10 mouse cellular contexts compared by ENCODE assay signal in genomic region chr1:59394616-59395015, GRCm38 (mm10).
DNase-seq lines count a peak whose midpoint lies in the region; ATAC-seq lines count a peak whose summit lies in the region.
"Had no signal": no experiment of that assay in that cellular context is flagged by ENCODE, and none has a peak within 500 bp of the region (broad histone marks: within the 10 kb centered on the region; RNA-seq: fewer than 3 reads in every experiment).

No protein-coding gene starts in this region.

- no peaks in the 10 kb centered on the region for H3K36me3 ChIP-seq in midbrain, embryonic 10.5 days
- H3K36me3 ChIP-seq in midbrain, embryonic 11.5 days (ENCODE audit: control insufficient read depth, insufficient read depth, low read length) = no peaks in the 10 kb centered on the region
- H3K36me3 ChIP-seq in hindbrain, embryonic 11.5 days (ENCODE audit: control insufficient read depth, insufficient read depth, low read length) = no peaks in the 10 kb centered on the region
- no peaks in the 10 kb centered on the region for H3K36me3 ChIP-seq in limb, embryonic 11.5 days (ENCODE audit: control insufficient read depth, insufficient read depth, low read length)
- no peaks in the 10 kb centered on the region for H3K36me3 ChIP-seq in liver, embryonic 11.5 days (ENCODE audit: control insufficient read depth, insufficient read depth, low read length)

- no peak overlapping the region for H3K4me3 ChIP-seq in midbrain, embryonic 10.5 days
- no peak overlapping the region for H3K4me3 ChIP-seq in midbrain, embryonic 11.5 days (ENCODE audit: low read depth, low read length)
- no peak overlapping the region for H3K4me3 ChIP-seq in hindbrain, embryonic 11.5 days (ENCODE audit: low read depth, low read length)
- H3K4me3 ChIP-seq in limb, embryonic 11.5 days (ENCODE audit: low read depth, low read length) = no peak overlapping the region
- no peak overlapping the region for H3K4me3 ChIP-seq in liver, embryonic 11.5 days (ENCODE audit: low read depth, low read length)
- H3K4me3 ChIP-seq: erythroblast, embryonic 14.5 days had no signal

- peaks cover 47% of the 10 kb centered on the region for H3K27me3 ChIP-seq in midbrain, embryonic 10.5 days (ENCODE audit: low read depth, poor library complexity, severe bottlenecking)
- no peaks in the 10 kb centered on the region; the same call in 1 of the 2 replicates for H3K27me3 ChIP-seq in midbrain, embryonic 11.5 days (ENCODE audit: control insufficient read depth, insufficient read depth, low read length)
- no peaks in the 10 kb centered on the region for H3K27me3 ChIP-seq in hindbrain, embryonic 11.5 days (ENCODE audit: control insufficient read depth, insufficient read depth, low read length)
- no peaks in the 10 kb centered on the region for H3K27me3 ChIP-seq in limb, embryonic 11.5 days (ENCODE audit: control insufficient read depth, insufficient read depth, low read length)
- no peaks in the 10 kb centered on the region for H3K27me3 ChIP-seq in liver, embryonic 11.5 days (replicated peaks; ENCODE audit: control insufficient read depth, insufficient read depth, low read length)

- no peak overlapping the region for H3K4me2 ChIP-seq in midbrain, embryonic 11.5 days
- no peak overlapping the region for H3K4me2 ChIP-seq in hindbrain, embryonic 11.5 days (replicated peaks; ENCODE audit: low read depth, low read length)
- no peak overlapping the region for H3K4me2 ChIP-seq in limb, embryonic 11.5 days (ENCODE audit: low read depth, severe bottlenecking)
- H3K4me2 ChIP-seq in liver, embryonic 11.5 days = no peak overlapping the region

- no peak for DNase-seq in midbrain, embryonic 10.5 days (ENCODE audit: low spot score)
- no peak for DNase-seq in midbrain, embryonic 11.5 days (ENCODE audit: low spot score, missing footprints)
- DNase-seq in hindbrain, embryonic 11.5 days (ENCODE audit: low spot score) = no peak
- DNase-seq in limb, embryonic 11.5 days (ENCODE audit: low spot score) = peak; percentile 58
- DNase-seq in gastrocnemius, postnatal 10 days = no peak
- DNase-seq in left cerebral cortex, adult 8-10 months (ENCODE audit: low spot score in 2 of 2) = no peak
- no peak for DNase-seq in liver, embryonic 11.5 days (ENCODE audit: low spot score)
- DNase-seq in lung, postnatal 10 days = no peak
- DNase-seq: liver, postnatal 0 days had no signal

- no peaks in the 10 kb centered on the region for H3K9me3 ChIP-seq in midbrain, embryonic 10.5 days (replicated peaks)
- no peaks in the 10 kb centered on the region for H3K9me3 ChIP-seq in midbrain, embryonic 11.5 days (ENCODE audit: control insufficient read depth, low read length)
- no peaks in the 10 kb centered on the region for H3K9me3 ChIP-seq in hindbrain, embryonic 11.5 days (ENCODE audit: control insufficient read depth, low read length)
- H3K9me3 ChIP-seq in limb, embryonic 11.5 days (ENCODE audit: control insufficient read depth, low read length) = no peaks in the 10 kb centered on the region; the same call in 1 of the 2 replicates
- H3K9me3 ChIP-seq in liver, embryonic 11.5 days (ENCODE audit: control insufficient read depth, low read length) = no peaks in the 10 kb centered on the region

- H3K9ac ChIP-seq in midbrain, embryonic 11.5 days (ENCODE audit: low read length) = no peak overlapping the region
- H3K9ac ChIP-seq in hindbrain, embryonic 11.5 days (ENCODE audit: low read depth, low read length) = no peak overlapping the region
- H3K9ac ChIP-seq in limb, embryonic 11.5 days (ENCODE audit: low read length) = no peak overlapping the region
- no peak overlapping the region for H3K9ac ChIP-seq in liver, embryonic 11.5 days (ENCODE audit: low read depth, low read length)
- H3K9ac ChIP-seq: liver, postnatal 0 days had no signal

- H3K4me1 ChIP-seq in midbrain, embryonic 10.5 days = peaks cover 64% of the 10 kb centered on the region
- H3K4me1 ChIP-seq in midbrain, embryonic 11.5 days (ENCODE audit: control insufficient read depth, insufficient read depth, low read length) = peaks cover 14% of the 10 kb centered on the region
- peaks cover 6% of the 10 kb centered on the region for H3K4me1 ChIP-seq in hindbrain, embryonic 11.5 days (replicated peaks; ENCODE audit: control insufficient read depth, insufficient read depth, low read length)
- H3K4me1 ChIP-seq in limb, embryonic 11.5 days (ENCODE audit: control insufficient read depth, insufficient read depth, low read length) = peaks cover 21% of the 10 kb centered on the region; the same call in 1 of the 2 replicates
- H3K4me1 ChIP-seq in liver, embryonic 11.5 days (replicated peaks; ENCODE audit: control insufficient read depth, insufficient read depth, low read length) = peaks cover 3% of the 10 kb centered on the region

- H3K27ac ChIP-seq in midbrain, embryonic 10.5 days (replicated peaks) = peak overlapping the region; percentile 61
- H3K27ac ChIP-seq in midbrain, embryonic 11.5 days (ENCODE audit: low read depth, low read length) = no peak overlapping the region
- H3K27ac ChIP-seq in hindbrain, embryonic 11.5 days (ENCODE audit: low read depth, low read length) = peak overlapping the region; percentile 37; the same call in 1 of the 2 replicates
- peak overlapping the region; percentile 85 for H3K27ac ChIP-seq in limb, embryonic 11.5 days (replicated peaks; ENCODE audit: low read depth, low read length)
- no peak overlapping the region for H3K27ac ChIP-seq in liver, embryonic 11.5 days (ENCODE audit: low read depth, low read length)

- 20% methylated on average over 6 of the region's 6 CpGs for WGBS in midbrain, embryonic 10.5 days
- WGBS in midbrain, embryonic 11.5 days = 20% methylated on average over 6 of the region's 6 CpGs
- 25% methylated on average over 6 of the region's 6 CpGs for WGBS in hindbrain, embryonic 11.5 days
- 4% methylated on average over 6 of the region's 6 CpGs for WGBS in limb, embryonic 11.5 days
- 61% methylated on average over 6 of the region's 6 CpGs for WGBS in liver, embryonic 11.5 days

- no peak for ATAC-seq in midbrain, embryonic 11.5 days (ENCODE audit: low FRiP score)
- ATAC-seq in hindbrain, embryonic 11.5 days (ENCODE audit: low FRiP score) = peak; percentile 49; the same call in 1 of the 2 replicates
- no peak for ATAC-seq in limb, embryonic 11.5 days (ENCODE audit: insufficient number of reproducible peaks, low FRiP score, low TSS enrichment, low read depth)
- ATAC-seq in liver, embryonic 11.5 days (replicated peaks; ENCODE audit: low FRiP score) = no peak
- ATAC-seq: liver, postnatal 0 days had no signal

Comparison
In these comparisons a context has a peak if more than half of its experiments do, and no peak if none do; other contexts are left out.
1. H3K27ac ChIP-seq: peak in midbrain, embryonic 10.5 days (single experiment), hindbrain, embryonic 11.5 days (single experiment) and limb, embryonic 11.5 days (single experiment); none in midbrain, embryonic 11.5 days (single experiment) and liver, embryonic 11.5 days (single experiment).